Mouse (Mus musculus) MEL (cell line): ENCODE data around the gene Nr2f2.

Experiments
- CHD2 ChIP-seq: IDR thresholded peaks from 2 replicates; pipeline ENCODE4 v1.6.1; 2011; ENCODE audit warnings: low read length, improper control_type of control experiment
- CTCF ChIP-seq, 3 experiments: IDR thresholded peaks in 2 of 3; conservative IDR thresholded peaks in 1 of 3; 2 replicates each; pipeline ENCODE4 v1.5.1; 2011 to 2012; ENCODE audit warnings: low read length in 3 of 3, low read depth in 2 of 3, mild to moderate bottlenecking in 2 of 3, improper control_type of control experiment in 1 of 3, inconsistent platforms in 1 of 3, mixed read lengths in 1 of 3, moderate library complexity in 1 of 3; ENCODE audit not compliant: control insufficient read depth in 1 of 3, insufficient read depth in 1 of 3, poor library complexity in 1 of 3, severe bottlenecking in 1 of 3
- MYC ChIP-seq: IDR thresholded peaks from 2 replicates; pipeline ENCODE4 v1.6.1; 2011; ENCODE audit warnings: low read depth, mild to moderate bottlenecking, low read length, improper control_type of control experiment, moderate library complexity
- POLR2A ChIP-seq, 2 experiments: IDR thresholded peaks; 2 replicates each; pipeline ENCODE4 v1.6.1; 2011 to 2012; ENCODE audit warnings: low read length in 2 of 2, mild to moderate bottlenecking in 2 of 2, control low read depth in 1 of 2, improper control_type of control experiment in 1 of 2, low read depth in 1 of 2, moderate library complexity in 1 of 2; ENCODE audit not compliant: control insufficient read depth in 1 of 2, insufficient read depth in 1 of 2, poor library complexity in 1 of 2
- TAL1 ChIP-seq: IDR thresholded peaks from 2 replicates; pipeline ENCODE4 v1.6.1; 2012; ENCODE audit warnings: mild to moderate bottlenecking, inconsistent platforms, low read length, moderate library complexity, mixed read lengths

- no peak for TF ChIP-seq POLR2A (IDR thresholded peaks at IDR 0.05; ENCODE audit: control insufficient read depth in 1 of 2, insufficient read depth in 1 of 2, low read depth in 1 of 2, low read length in 2 of 2, poor library complexity in 1 of 2)
- TF ChIP-seq TAL1: no peak
- no peak for TF ChIP-seq CTCF (IDR thresholded peaks at IDR 0.05 in 2 of 3, conservative IDR thresholded peaks at IDR 0.05 in 1 of 3; ENCODE audit: control insufficient read depth in 1 of 3, insufficient read depth in 1 of 3, low read depth in 2 of 3, low read length in 3 of 3, poor library complexity in 1 of 3, severe bottlenecking in 1 of 3)
- TF ChIP-seq MYC: no peak
- TF ChIP-seq CHD2: no peak
These were observed 13.7 kb upstream of the Nr2f2 start for GRCm38 (mm10) chr7:70380246-70380645.
